Mouse (Mus musculus): ENCODE data around the gene Vwce. TPM values are rescaled to one million over a fixed set of nuclear protein-coding genes. Genes with fewer than 3 reads are reported as not detected.

Gene Vwce
- polyA plus RNA-seq, 1 experiment: 0.20 TPM

DNA sequence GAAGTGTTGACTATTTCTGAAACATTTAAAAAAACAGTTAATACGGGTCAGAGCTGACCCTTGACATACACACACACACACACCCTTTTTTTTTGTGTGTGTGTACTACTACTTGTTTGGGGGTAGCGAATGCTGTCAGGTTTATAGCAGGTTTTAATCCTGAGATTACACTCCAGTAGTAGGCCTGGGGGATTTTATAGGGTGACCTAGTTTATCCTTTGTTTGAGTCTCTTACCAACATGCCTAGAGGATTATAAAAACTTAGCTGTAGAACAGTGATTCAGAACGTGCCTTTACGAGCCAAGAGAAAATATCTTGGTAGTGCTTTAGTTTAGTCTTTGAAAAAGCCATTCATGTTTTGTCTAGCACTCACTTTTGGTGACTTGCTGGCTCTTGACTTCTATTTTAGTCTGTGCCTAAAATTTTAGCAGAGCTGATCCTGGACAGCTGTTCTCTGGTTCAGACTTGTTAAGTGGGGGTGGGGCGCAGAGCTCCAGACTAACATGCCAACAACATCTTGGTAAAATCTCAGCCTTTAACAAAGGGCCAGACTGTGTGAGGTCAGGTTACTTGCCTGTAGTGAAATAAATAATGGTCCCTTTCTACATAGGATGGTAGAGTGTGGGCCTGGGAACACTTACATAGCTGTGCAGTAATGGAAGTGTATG is 25.3 kb upstream of the Vwce start:
- no peaks in the 10 kb centered on the region for H3K27me3 ChIP-seq (ENCODE audit: control insufficient read depth, insufficient read depth, low read length)
- 89% methylated on average over 5 of the region's 5 CpGs for WGBS
- DNase-seq: no peak
- peaks cover 4% of the 10 kb centered on the region; the same call in 1 of the 2 replicates for H3K4me1 ChIP-seq (ENCODE audit: control insufficient read depth, insufficient read depth, low read length)
- TF ChIP-seq CTCF (IDR thresholded peaks at IDR 0.05; ENCODE audit: borderline replicate concordance, insufficient read depth, low read depth, low read length) (no peak), POLR2A (IDR thresholded peaks at IDR 0.05; ENCODE audit: borderline replicate concordance, insufficient read depth, low read length) (no peak)
- no peak overlapping the region for H3K4me3 ChIP-seq (replicated peaks; ENCODE audit: insufficient read depth, low read depth, low read length)
- H3K27ac ChIP-seq (ENCODE audit: insufficient read depth, low read length): no peak overlapping the region

GRCm38 (mm10) chr19:10634872-10635318 is 882 bp downstream of the Vwce start:
- H3K4me1 ChIP-seq (ENCODE audit: control insufficient read depth, insufficient read depth, low read length): no peaks in the 10 kb centered on the region
- peak overlapping the region; percentile 88 for H3K4me3 ChIP-seq (replicated peaks; ENCODE audit: insufficient read depth, low read depth, low read length)
- no peak overlapping the region for H3K27ac ChIP-seq (ENCODE audit: insufficient read depth, low read length)
- DNase-seq: peak; percentile 66 to 67
- TF ChIP-seq CTCF (IDR thresholded peaks at IDR 0.05; ENCODE audit: borderline replicate concordance, insufficient read depth, low read depth, low read length) (no peak), POLR2A (IDR thresholded peaks at IDR 0.05; ENCODE audit: borderline replicate concordance, insufficient read depth, low read length) (peak; percentile 50; the same call in 1 of the 2 replicates)
- H3K27me3 ChIP-seq (ENCODE audit: control insufficient read depth, insufficient read depth, low read length): no peaks in the 10 kb centered on the region
- WGBS: 2% methylated on average over 21 of the region's 21 CpGs

DNA sequence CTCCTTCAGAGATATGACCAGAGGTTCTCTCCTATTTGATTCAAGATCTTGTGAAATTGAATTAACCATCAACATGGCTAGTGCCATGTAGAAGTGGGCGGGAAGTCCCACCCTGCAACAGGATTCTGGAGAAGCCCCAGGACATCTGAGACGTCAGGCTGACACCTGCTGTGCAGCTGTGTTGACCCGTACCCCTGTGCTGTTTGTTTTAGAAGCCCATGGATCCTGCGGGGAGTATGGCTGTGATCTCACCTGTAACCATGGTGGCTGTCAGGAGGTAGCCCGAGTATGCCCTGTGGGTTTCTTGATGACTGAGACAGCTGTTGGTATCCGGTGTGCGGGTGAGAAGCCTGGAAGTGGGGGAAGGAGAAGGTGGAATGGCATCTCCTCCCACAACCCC is 3.8 kb downstream of the Vwce start:
- TF ChIP-seq POLR2A (IDR thresholded peaks at IDR 0.05; ENCODE audit: borderline replicate concordance, insufficient read depth, low read length): no peak
- no peak overlapping the region for H3K4me3 ChIP-seq (replicated peaks; ENCODE audit: insufficient read depth, low read depth, low read length)

DNA sequence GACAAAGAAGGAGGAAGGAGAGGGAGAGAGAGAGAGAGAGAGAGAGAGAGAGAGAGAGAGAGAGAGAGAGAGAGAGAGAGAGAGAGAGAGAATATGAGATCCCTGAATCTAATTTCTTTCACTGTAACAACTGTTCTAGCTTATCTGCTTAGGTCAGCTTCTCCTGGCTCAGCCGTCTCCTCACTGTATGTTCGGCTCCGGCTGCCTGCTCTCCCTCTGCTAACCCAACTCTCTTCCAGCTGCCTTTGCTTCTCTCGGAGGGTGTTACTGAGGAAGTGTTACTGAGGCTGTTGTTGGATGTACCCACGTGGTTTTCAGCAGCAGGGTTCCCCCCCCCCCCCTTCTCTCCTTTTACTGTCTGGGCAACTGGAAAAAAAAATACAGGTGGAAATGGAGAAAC is 6.1 kb downstream of the Vwce start:
- no peak for DNase-seq
- WGBS: 7% methylated on average over 5 of the region's 5 CpGs
- TF ChIP-seq CTCF (IDR thresholded peaks at IDR 0.05; ENCODE audit: borderline replicate concordance, insufficient read depth, low read depth, low read length) (no peak), POLR2A (IDR thresholded peaks at IDR 0.05; ENCODE audit: borderline replicate concordance, insufficient read depth, low read length) (no peak)
- Histone ChIP-seq H3K27ac (ENCODE audit: insufficient read depth, low read length) (no peak overlapping the region), H3K4me3 (replicated peaks; ENCODE audit: insufficient read depth, low read depth, low read length) (no peak overlapping the region), H3K4me1 (ENCODE audit: control insufficient read depth, insufficient read depth, low read length) (no peaks in the 10 kb centered on the region), H3K27me3 (ENCODE audit: control insufficient read depth, insufficient read depth, low read length) (no peaks in the 10 kb centered on the region)

More for the DNA sequence above, 3.8 kb downstream of the Vwce start:
- 60% methylated on average over 7 of the region's 7 CpGs for WGBS
- H3K4me1 ChIP-seq (ENCODE audit: control insufficient read depth, insufficient read depth, low read length): no peaks in the 10 kb centered on the region
- no peaks in the 10 kb centered on the region for H3K27me3 ChIP-seq (ENCODE audit: control insufficient read depth, insufficient read depth, low read length)
- DNase-seq: no peak
- no peak overlapping the region for H3K27ac ChIP-seq (ENCODE audit: insufficient read depth, low read length)

DNA sequence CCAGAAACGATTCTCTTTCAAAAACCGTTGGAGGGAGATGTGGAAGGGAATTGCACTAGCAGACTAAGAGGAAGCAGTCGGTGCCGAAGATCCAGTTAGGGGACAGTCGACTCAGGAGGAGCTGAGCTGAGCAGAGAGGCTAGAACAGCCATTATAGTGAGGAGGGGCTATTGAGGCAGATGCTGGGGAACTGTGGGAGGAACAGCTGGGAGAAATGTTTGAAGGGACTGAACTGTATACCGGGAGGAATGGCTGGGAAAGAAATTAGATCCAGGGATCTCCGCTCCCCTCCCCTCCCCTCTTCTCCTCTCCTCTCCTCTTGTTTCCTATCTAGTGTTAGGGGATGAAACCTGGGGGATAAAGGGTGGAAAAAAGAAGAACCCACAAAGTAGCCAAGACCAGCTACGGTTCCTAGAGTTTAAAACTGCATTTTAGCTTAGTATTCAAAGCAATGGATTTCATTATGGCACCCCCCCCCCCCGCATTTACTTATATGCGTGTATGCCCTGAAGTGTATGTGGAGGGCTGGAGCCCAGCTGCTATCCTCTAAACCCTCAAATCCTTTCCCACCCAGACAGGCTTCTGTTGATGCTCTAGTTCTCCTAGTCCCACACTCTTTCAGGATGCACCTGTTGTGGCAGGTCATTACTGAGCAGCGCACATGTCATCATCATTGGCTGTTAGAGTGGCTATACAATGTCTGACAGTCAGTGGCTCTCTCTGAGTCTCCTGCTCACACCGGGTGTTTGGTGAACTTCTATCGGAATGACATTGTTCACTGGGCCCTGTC is 6.8 kb downstream of the Vwce start:
- TF ChIP-seq CTCF (IDR thresholded peaks at IDR 0.05; ENCODE audit: borderline replicate concordance, insufficient read depth, low read depth, low read length) (no peak), POLR2A (IDR thresholded peaks at IDR 0.05; ENCODE audit: borderline replicate concordance, insufficient read depth, low read length) (no peak)
- H3K4me3 ChIP-seq (replicated peaks; ENCODE audit: insufficient read depth, low read depth, low read length): no peak overlapping the region
- DNase-seq: no peak
- no peaks in the 10 kb centered on the region for H3K27me3 ChIP-seq (ENCODE audit: control insufficient read depth, insufficient read depth, low read length)
- no peaks in the 10 kb centered on the region for H3K4me1 ChIP-seq (ENCODE audit: control insufficient read depth, insufficient read depth, low read length)
- no peak overlapping the region for H3K27ac ChIP-seq (ENCODE audit: insufficient read depth, low read length)
- WGBS: 46% methylated on average over 13 of the region's 13 CpGs

DNA sequence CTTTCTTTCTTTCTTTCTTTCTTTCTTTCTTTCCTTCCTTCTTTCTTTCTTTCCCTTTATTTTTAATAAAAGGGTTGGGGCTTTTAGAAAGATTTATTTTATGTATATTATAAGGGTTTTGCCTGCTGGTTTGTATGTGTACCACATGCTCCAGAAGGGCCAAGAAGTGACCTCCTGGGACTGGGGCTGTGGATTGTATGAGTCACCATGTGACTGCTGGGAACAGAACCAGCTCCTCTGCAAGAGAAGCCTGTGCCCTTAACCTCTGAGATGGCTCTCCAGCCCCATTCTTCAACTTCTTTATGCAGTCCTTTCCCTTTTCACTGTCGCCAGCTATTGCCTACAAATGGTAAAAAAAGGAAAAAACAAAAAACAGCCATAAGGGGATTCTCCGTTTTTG is 11.6 kb downstream of the Vwce start:
- Histone ChIP-seq H3K27me3 (ENCODE audit: control insufficient read depth, insufficient read depth, low read length) (no peaks in the 10 kb centered on the region), H3K27ac (ENCODE audit: insufficient read depth, low read length) (no peak overlapping the region), H3K4me1 (ENCODE audit: control insufficient read depth, insufficient read depth, low read length) (no peaks in the 10 kb centered on the region), H3K4me3 (replicated peaks; ENCODE audit: insufficient read depth, low read depth, low read length) (no peak overlapping the region)
- TF ChIP-seq CTCF (IDR thresholded peaks at IDR 0.05; ENCODE audit: borderline replicate concordance, insufficient read depth, low read depth, low read length) (no peak), POLR2A (IDR thresholded peaks at IDR 0.05; ENCODE audit: borderline replicate concordance, insufficient read depth, low read length) (no peak)
- no peak for DNase-seq
- 89% methylated on average over 2 of the region's 2 CpGs for WGBS

GRCm38 (mm10) chr19:10648156-10648555 is 14.1 kb downstream of the Vwce start:
- no peaks in the 10 kb centered on the region for H3K4me1 ChIP-seq (ENCODE audit: control insufficient read depth, insufficient read depth, low read length)
- no peak for DNase-seq
- 75% methylated on average over 8 of the region's 8 CpGs for WGBS

GRCm38 (mm10) chr19:10656058-10656457 is 22.0 kb downstream of the Vwce start:
- Histone ChIP-seq H3K27ac (ENCODE audit: insufficient read depth, low read length) (no peak overlapping the region), H3K4me1 (ENCODE audit: control insufficient read depth, insufficient read depth, low read length) (no peaks in the 10 kb centered on the region), H3K27me3 (ENCODE audit: control insufficient read depth, insufficient read depth, low read length) (no peaks in the 10 kb centered on the region; the same call in 1 of the 2 replicates), H3K4me3 (replicated peaks; ENCODE audit: insufficient read depth, low read depth, low read length) (no peak overlapping the region)
- 62% methylated on average over 3 of the region's 3 CpGs for WGBS
- no peak for DNase-seq
- TF ChIP-seq CTCF (IDR thresholded peaks at IDR 0.05; ENCODE audit: borderline replicate concordance, insufficient read depth, low read depth, low read length): no peak
- TF ChIP-seq POLR2A (IDR thresholded peaks at IDR 0.05; ENCODE audit: borderline replicate concordance, insufficient read depth, low read length): no peak

More at GRCm38 (mm10) chr19:10648156-10648555, 14.1 kb downstream of the Vwce start:
- Histone ChIP-seq H3K27ac (ENCODE audit: insufficient read depth, low read length) (no peak overlapping the region), H3K4me3 (replicated peaks; ENCODE audit: insufficient read depth, low read depth, low read length) (no peak overlapping the region), H3K27me3 (ENCODE audit: control insufficient read depth, insufficient read depth, low read length) (no peaks in the 10 kb centered on the region)
- no peak for TF ChIP-seq CTCF (IDR thresholded peaks at IDR 0.05; ENCODE audit: borderline replicate concordance, insufficient read depth, low read depth, low read length)
